Mouse (Mus musculus): ENCODE measurements around the gene Zfp318.

Zfp318 gene

DNA sequence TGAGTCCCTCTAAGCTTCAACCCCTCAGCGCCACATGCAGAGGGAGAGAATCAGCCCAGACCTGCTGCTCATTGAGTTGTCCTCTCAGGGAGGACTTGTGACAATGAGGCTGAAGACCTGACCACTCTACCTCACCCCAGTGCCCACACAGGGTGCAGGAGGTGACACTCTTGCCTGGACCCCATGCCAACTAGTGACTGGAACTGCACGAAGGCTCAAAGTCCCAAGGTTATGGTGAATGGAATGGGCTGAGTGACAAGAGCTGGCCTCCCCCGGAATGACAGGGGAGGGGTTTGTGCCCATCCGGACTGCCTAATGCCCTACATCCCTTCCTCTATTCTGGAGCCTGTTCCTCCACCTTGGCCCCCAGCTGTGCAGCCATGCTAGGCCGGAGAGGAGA, 69.2 kb downstream of the Zfp318 start:
- peak; percentile 55 for DNase-seq

DNA sequence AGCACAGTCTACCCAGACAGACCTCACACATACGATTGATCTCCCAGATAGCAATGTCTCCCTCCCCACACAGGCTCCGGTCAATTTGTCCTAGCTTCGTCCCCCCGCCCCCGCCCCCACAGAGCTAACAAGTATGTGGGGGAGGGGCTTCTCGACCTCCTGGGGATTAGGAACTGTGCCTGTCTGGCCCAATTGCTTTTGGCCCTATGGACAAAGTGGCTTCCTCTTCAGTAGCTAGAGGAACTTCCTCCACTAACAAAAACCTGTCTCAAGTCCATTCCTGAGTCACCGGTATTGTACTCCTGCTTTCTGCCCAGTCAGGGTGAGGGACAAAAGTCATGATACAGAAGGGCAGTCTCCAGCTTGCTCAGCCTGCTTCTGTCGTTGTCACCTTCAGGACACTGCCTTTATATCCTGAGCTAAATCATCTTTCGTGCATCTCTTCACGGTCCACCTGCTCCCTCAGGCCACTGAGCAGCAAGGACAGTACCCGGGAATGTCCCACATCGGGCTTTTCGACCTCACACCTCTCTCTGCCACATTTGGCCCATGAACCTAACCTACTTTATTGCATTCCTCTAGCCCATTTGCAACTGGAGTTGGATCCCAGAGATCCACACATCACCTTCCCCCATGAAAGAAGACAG, 69.9 kb downstream of the Zfp318 start:
- DNase-seq: no peak

DNA sequence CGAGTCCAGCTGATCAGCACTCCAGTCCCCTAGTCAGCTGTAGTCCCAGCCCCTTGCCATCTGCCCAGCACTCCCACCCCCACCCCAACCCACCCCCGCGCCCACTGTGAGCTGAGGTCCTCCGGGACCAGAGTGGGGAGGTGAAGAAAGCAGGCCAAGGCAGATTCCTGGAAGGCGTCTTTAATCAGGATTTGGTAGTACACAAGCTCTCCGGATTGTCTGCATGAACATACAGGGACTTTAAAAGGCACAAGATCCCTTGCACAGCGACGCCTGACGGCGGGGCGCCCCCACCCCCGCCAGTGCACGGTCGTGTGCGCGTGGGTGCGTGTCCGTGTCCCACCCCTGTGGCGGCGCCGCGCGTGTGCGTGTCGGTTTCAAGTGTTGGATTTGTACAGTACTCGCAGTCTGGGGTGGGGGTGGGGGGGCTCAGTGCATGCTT, 70.5 kb downstream of the Zfp318 start:
- no peak for DNase-seq

DNA sequence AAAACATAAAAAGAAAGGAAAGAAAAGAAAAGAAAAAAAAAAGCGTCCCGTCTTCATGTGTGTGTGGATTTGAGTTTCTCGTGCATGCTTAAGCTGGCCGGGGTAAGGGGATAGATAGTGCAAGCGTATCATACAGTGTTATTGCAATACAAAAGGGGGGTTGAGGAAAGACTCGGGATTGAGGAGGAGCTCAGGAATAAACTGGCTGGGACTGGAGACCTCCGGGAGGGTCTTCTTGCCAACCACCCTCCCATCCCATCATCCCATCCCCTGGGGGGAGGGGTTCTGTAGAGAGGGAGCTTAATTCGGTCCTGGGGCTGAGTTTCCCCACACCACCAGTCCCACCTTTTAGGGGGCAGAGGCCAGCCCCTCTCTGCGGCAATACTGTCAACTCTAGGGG, 71.0 kb downstream of the Zfp318 start:
- DNase-seq: no peak

DNA sequence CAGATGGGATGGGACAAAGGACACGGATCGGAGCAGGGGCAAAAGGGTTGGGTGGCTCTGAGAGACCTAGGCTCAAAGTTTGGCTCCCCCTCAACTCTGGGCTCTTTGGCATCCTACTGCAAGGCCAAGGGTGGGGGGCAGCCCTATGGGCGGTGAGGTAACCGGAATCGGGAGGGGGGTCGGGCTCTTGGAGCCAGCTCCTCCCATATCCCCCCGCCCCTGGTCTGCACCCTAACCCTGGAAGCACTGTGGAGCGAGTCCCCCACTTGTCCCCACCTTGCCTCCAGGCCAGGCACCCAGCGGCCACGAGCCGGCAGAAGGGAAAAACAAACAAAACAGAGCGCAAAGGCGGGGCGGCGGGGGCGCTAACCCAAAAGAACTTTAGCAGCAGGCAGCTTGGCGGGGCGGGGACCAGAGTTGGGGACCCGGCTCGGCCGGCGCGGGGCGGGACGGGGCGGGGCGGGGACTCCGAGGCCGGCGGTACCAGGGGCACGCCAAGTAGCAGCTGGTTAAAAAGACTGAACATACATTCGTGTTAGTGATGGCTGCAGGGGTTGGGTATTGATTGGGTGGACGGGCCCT, 71.7 kb downstream of the Zfp318 start:
- DNase-seq: peak; percentile 67

DNA sequence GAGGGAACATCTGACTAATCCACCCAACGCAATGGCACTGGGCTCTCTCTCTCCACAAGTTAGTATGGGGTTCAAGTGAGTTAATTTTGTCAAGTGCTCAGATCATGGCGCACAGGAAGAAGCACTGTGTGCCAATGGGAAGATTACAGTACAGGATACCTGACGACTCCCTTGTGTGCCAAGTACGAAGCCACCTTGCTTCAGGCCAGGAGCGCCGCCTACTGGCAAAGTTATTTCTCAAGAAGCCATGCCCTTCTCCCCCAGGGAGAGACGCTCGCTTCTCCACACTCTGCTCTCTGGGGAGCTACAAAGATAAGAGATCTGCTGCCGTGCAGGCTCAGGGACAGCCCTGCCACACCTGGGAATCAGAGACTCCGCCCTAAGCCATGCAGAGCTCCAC, 74.3 kb downstream of the Zfp318 start:
- peak; percentile 66 for DNase-seq

DNA sequence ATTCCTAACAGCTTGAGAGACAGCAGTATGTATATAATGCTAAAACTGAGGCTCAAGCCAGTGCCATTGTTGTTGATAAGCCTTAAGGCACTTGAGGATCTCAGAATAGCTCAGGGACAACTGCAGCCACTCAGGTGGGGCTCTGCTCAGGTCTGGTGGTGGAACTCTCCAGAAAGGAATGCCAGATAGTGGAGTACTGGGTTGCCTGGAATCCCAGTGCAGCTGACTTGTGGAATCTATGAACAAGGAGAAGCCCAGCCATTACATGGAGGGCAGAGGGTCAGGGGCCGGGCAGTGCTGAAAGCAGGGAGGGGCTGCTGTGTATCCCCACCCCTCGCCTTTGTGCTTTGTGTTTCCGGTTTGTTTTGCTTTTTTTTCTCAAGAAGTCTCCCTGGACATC, 74.9 kb downstream of the Zfp318 start:
- DNase-seq: no peak

DNA sequence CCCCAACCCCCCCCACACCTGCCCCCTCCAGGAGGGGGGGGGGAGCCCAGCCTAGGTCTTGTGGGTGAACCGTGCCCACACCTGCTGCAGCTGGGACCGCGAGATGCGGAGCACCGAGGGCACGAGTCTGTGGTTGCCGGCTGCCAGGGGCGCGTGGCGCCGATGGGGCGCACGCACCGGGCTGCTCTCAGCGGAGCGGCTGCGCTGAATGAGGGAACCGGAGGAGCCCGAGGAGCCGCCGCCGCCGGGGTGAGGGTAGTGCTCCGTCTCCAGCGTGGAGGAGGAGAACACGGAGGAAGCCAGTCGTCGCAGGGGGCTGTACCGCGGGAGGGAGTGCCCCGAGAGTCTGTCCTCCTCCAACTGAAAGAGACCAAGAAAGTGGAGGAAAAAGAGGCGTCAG, 77.1 kb downstream of the Zfp318 start:
- no peak for DNase-seq

DNA sequence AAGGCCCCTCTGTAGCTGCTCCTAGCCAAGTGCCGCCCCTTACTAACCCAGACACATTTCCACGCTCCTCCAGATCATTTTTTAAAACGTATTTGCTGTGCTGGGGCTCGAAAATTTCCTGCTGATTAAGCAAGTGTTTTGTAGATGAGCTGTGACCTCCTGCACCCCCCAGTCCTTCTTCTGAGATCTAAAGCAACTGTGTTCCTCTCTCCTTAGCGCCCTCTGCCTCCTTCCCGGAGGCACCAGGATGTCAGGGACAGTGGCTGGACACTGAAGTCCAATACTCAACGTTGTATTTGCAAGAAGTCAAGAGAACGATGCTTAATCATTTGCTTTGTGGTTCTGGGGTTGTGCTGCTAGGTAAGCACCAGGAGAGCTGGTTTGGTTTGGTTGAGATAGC, 77.8 kb downstream of the Zfp318 start:
- peak; percentile 43 for DNase-seq

DNA sequence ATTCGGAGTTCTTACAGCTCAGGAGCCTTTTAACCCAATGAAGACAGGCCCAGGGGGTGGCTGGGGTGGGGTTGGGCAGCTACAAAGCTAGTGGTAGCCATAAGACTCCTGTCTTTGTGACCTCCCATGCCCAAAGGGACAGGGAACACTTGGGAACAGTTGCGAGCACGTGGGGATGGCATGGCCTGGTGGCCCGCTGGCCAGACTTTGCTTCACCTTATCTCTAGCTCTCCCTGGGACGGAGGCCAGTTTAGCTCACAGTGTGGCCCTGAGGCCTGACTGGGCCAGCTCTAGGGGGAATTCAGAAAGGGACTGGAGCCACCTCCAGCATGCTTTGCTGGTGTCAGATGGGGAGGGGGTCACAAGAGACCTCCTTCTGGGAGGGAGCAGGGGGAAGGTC, 78.7 kb downstream of the Zfp318 start:
- DNase-seq: no peak

DNA sequence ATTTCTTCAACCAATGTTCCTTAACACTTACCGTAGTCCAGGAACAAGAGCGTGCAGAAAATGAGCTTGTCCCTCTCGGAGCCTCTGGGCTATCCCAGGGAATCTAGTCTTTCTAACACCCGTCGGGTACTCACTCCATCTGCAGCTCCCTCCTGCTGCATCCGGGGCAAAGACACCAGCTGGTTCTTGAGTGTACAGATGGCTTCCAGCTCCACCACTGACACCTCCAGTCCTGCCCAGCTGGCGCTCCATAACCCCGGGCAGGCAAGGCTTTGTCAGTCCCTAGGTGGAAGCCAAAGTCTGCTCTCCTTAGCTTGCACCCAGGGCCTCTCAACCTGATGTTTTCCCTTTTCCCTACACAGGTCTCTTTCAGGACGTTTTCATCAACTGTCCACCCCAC, 84.3 kb downstream of the Zfp318 start:
- no peak for DNase-seq
